8 mouse cellular contexts compared by ENCODE assay signal in genomic region chr15:85822011-85822359, GRCm38 (mm10). TPM values are rescaled to one million over a fixed set of nuclear protein-coding genes. Genes with fewer than 3 reads are reported as not detected.
DNase-seq lines count a peak whose midpoint lies in the region; ATAC-seq and TF ChIP-seq lines count a peak whose summit lies in the region.

No protein-coding gene starts in this region.

- no peaks in the 10 kb centered on the region; the same call in none of the 2 replicates for H3K9me3 ChIP-seq in liver, embryonic 14.5 days (ENCODE audit: control insufficient read depth, low read length)

- no peak overlapping the region for H3K27ac ChIP-seq in cerebellum, adult 2 months (ENCODE audit: insufficient read depth, low read length)
- no peak overlapping the region for H3K27ac ChIP-seq in liver, embryonic 14.5 days

- H3K4me1 ChIP-seq in cerebellum, adult 2 months (ENCODE audit: control insufficient read depth, insufficient read depth, low read length): peaks cover 3% of the 10 kb centered on the region; the same call in 1 of the 2 replicates
- peaks cover 3 to 10% of the 10 kb centered on the region in 2 experiments for H3K4me1 ChIP-seq in liver, embryonic 14.5 days (replicated peaks; ENCODE audit: control insufficient read depth in 2 of 2, insufficient read depth in 2 of 2, low read length in 1 of 2)

- peak; percentile 40; the same call in 1 of the 2 replicates for ATAC-seq in liver, embryonic 14.5 days (ENCODE audit: insufficient read depth)

- H3K27me3 ChIP-seq in cerebellum, adult 2 months (ENCODE audit: control insufficient read depth, insufficient read depth, low read length): no peaks in the 10 kb centered on the region
- H3K27me3 ChIP-seq in liver, embryonic 14.5 days (ENCODE audit: control insufficient read depth, insufficient read depth, low read length): peaks cover 19% of the 10 kb centered on the region

- peak in 1 of 2 experiments; percentile 34 for DNase-seq in cerebellum, adult 2 months
- DNase-seq in cerebellum, adult 11-12 months: no peak
- DNase-seq in retina, embryonic 14.5 days (ENCODE audit: low spot score): peak; percentile 34
- no peak for DNase-seq in retina, postnatal 1 day
- no peak for DNase-seq in liver, embryonic 14.5 days (ENCODE audit: low read depth in 3 of 3, low spot score in 3 of 3)
- DNase-seq in yolk sac, embryonic 10.5 days (ENCODE audit: low spot score): peak; percentile 29
- DNase-seq in spleen, postnatal 14 days (ENCODE audit: low spot score in 2 of 2): no peak
- no peak for DNase-seq in Muller cell, postnatal 12 days (ENCODE audit: inconsistent ontology term)

- TF ChIP-seq CTCF in cerebellum, adult 2 months (IDR thresholded peaks at IDR 0.05; ENCODE audit: borderline replicate concordance, insufficient read depth, low read depth, low read length): peak; percentile 36; the same call in 1 of the 2 replicates
- 0 out of 2 replicates have a peak, but pooled peaks have one; percentile 28 for TF ChIP-seq CTCF in liver, embryonic 14.5 days (IDR thresholded peaks at IDR 0.05; ENCODE audit: low read depth)

- no peaks in the 10 kb centered on the region for H3K36me3 ChIP-seq in liver, embryonic 14.5 days (replicated peaks; ENCODE audit: control insufficient read depth, insufficient read depth, low read depth)

- H3K4me3 ChIP-seq in cerebellum, adult 2 months (replicated peaks; ENCODE audit: insufficient read depth, low read depth, low read length): peak overlapping the region; percentile 56
- H3K4me3 ChIP-seq in liver, embryonic 14.5 days (ENCODE audit: insufficient read depth in 1 of 2, low read depth in 2 of 2, low read length in 2 of 2): peak overlapping the region in 1 of 2 experiments; percentile 28; a peak in 3 of 4 replicates

- no peak for TF ChIP-seq EP300 in liver, embryonic 14.5 days (IDR thresholded peaks at IDR 0.05; ENCODE audit: low read depth)

- H3K4me2 ChIP-seq in liver, embryonic 14.5 days (ENCODE audit: low read depth): peak overlapping the region; percentile 72

- no peak overlapping the region for H3K9ac ChIP-seq in liver, embryonic 14.5 days (replicated peaks)

- WGBS in cerebellum, adult 2 months: 43% methylated on average over 4 of the region's 4 CpGs
- 15% methylated on average over 4 of the region's 4 CpGs for WGBS in liver, embryonic 14.5 days (ENCODE audit: insufficient replicate concordance)

- TF ChIP-seq POLR2A in cerebellum, adult 2 months (IDR thresholded peaks at IDR 0.05; ENCODE audit: borderline replicate concordance, insufficient read depth, low read length): no peak

RNA-seq across cellular contexts. Expression of gene Pkdrej, which starts 0.5 kb away (rescaled TPM):
- polyA plus RNA-seq in cerebellum, adult 2 months (2012; rRNA removed): 0.21 and 0.25 TPM in 2 replicates
- 0.08 and 0.10 TPM in 2 replicates for polyA plus RNA-seq in liver, embryonic 14.5 days (2012; rRNA removed)
- polyA plus RNA-seq in liver, embryonic 14.5 days (2014; fragmentation: Nextera tagmentation; extraction: Ambion mirVana): 0.13 and 0.14 TPM in 2 replicates

RNA-seq across cellular contexts. Expression of gene Ttc38, which starts 10.1 kb away (rescaled TPM):
- 5.1 and 6.1 TPM in 2 replicates for polyA plus RNA-seq in cerebellum, adult 2 months (2012; rRNA removed)
- 3.8 and 4.0 TPM in 2 replicates for polyA plus RNA-seq in liver, embryonic 14.5 days (2012; rRNA removed)
- 4.5 and 7.0 TPM in 2 replicates for polyA plus RNA-seq in liver, embryonic 14.5 days (2014; fragmentation: Nextera tagmentation; extraction: Ambion mirVana)

RNA-seq across cellular contexts. Expression of gene Cdpf1, which starts 10.5 kb away (rescaled TPM):
- polyA plus RNA-seq in cerebellum, adult 2 months (2012; rRNA removed): 21.6 and 24.1 TPM in 2 replicates
- polyA plus RNA-seq in liver, embryonic 14.5 days (2012; rRNA removed): 15.7 and 19.7 TPM in 2 replicates
- 23.7 and 26.2 TPM in 2 replicates for polyA plus RNA-seq in liver, embryonic 14.5 days (2014; fragmentation: Nextera tagmentation; extraction: Ambion mirVana)

RNA-seq across cellular contexts. Expression of gene Gtse1, which starts 37.6 kb away (rescaled TPM):
- 0.64 and 0.79 TPM in 2 replicates for polyA plus RNA-seq in cerebellum, adult 2 months (2012; rRNA removed)
- 20.6 TPM in 2 replicates for polyA plus RNA-seq in liver, embryonic 14.5 days (2012; rRNA removed)
- polyA plus RNA-seq in liver, embryonic 14.5 days (2014; fragmentation: Nextera tagmentation; extraction: Ambion mirVana): 21.1 and 22.9 TPM in 2 replicates

RNA-seq across cellular contexts. Expression of gene Trmu, which starts 57.1 kb away (rescaled TPM):
- 72.9 and 73.4 TPM in 2 replicates for polyA plus RNA-seq in cerebellum, adult 2 months (2012; rRNA removed)
- polyA plus RNA-seq in liver, embryonic 14.5 days (2012; rRNA removed): 9.5 and 15.2 TPM in 2 replicates
- polyA plus RNA-seq in liver, embryonic 14.5 days (2014; fragmentation: Nextera tagmentation; extraction: Ambion mirVana): 10.9 and 12.7 TPM in 2 replicates

Comparison
In these comparisons a context has a peak if more than half of its experiments do, and no peak if none do; other contexts are left out.
1. DNase-seq: peak in retina, embryonic 14.5 days (single experiment) and yolk sac, embryonic 10.5 days (single experiment); none in cerebellum, adult 11-12 months (single experiment), retina, postnatal 1 day (single experiment), liver, embryonic 14.5 days (0 of 3), spleen, postnatal 14 days (0 of 2) and Muller cell, postnatal 12 days (single experiment).